Mouse (Mus musculus) ZHBTc4 (cell line): Measurements from ENCODE around the gene Gtf2h4.

Source experiments
- DNase-seq: peaks from one replicate; pipeline ENCODE4 v3.0.0-alpha.2; 2011; ENCODE audit warnings: low read depth, low spot score

Gtf2h4 gene

DNA sequence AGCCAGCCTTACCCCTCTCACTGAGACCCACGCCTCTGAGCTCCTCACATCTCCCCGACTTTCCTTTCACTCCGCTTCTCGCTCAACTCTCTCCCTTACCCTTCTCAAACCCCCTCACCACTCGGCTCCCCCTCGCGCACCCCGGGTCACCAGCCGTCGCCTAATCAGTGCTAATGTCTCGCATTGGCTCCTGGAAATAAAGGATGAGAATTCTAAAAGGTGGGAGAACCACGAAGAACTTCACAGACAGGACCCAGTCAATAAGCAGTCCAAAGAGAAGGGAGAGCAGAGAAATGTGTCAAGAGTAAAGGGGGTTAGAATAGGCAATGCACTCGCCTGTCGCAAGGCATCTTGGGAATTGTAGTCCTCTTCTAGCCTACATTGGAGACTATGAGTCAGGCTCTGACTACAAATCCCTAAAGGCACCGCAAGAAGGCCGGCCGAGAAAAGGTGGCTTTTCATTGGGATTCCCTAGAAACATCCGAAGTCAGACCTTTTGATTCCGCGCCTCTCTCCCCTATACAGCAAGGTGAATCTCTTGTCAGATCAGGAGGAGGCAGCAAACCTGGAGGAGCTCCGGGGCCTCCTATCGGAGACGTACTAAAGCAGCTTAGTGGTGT is at the start of gene Gtf2h4:
Gene Gtf2h4, minus strand, starts transcription at position 324 of the 620 bp plus-strand sequence.
- DNase-seq = peak; percentile 96

DNA sequence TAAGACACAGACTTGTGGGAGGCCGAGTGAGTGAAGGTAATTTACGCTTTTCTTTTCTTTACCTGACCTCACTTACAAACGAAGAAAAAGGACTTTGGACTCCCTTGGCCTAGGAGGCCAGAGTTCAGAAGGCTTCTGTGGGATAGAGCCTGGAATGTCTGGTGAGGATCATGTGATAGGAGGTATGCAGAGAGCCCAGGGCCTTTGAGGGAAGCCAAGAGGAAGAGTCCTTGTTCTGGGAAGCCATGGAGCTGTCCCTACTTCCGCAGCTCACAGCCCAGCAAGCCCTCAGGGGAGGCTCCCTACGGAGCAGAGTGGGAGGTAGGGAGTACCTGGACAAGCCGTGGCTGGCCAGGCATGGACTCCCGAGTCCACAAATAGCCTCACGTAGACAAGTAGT is 48.1 kb upstream of the Gtf2h4 start:
- DNase-seq = peak; percentile 51

DNA sequence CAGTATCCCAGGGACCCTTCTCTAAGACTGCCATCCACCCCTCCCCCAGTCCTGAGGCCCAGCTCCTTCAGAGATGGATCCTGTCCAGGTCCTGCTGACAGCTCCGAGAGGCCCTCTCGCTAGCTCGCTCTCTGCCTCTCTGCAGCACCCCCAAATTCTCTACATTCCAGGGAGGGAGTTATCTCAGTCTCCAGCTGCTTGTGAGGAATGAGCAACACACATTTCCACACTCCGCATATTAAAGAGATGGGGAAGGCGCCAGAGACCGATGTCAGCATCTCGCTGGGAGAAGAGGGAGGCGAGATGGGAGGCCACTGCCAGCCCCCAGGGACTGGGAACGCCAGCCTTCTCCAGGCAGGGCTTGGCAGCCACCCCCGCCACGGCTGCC is 46.8 kb upstream of the Gtf2h4 start:
- no peak for DNase-seq

DNA sequence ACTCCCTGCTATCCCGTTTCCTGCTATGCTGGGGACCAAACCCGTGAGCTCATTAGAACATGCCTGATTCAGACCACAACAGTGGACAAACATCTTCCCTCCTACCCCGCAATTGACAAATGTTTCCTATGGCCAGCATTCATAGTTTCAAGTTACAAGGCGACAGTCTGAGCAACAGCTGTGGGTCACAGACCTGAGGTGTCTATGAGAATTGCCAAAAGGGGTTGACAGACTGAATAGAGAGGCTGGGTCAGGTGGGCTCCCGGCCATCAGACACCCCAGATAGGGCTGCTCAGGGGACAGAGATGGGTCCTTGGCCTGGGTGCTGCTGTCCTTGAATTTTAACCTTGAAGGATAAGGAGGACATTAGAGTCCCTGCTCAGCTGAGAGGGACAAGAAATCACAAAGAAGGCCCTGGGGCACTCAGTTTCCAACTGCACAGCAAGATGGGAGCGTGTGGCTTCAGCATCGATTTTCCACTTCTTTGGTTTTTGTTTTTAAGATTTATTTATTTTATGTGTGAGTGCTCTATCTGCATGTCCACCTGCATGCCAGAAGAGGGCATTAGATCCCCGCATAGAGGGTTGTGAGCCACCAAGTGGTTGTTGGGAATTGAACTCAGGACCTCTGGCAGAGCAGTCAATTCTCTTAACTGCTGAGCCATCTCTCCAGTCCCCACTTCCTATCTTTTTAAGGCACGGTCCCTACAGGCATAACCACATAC is 46.2 kb upstream of the Gtf2h4 start:
- no peak for DNase-seq

DNA sequence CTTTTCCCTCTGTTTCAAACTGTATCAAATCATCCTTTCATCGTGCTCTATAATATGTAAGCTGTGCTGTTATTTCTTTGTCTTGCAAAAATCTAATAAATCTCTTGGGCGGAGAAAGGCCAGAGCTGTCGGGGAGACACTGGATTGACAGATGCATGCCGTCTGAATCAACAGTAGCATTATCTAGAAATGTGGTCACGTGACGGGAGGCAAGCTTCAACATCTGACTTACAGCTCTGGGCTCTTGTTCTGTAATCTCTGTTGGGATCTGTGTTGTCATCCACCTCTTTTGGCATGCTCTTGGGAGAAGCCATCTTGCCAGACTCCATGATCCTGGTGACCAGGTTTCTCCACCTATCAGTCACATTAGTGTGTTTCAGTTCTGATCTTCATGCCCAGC is 43.5 kb upstream of the Gtf2h4 start:
- no peak for DNase-seq

DNA sequence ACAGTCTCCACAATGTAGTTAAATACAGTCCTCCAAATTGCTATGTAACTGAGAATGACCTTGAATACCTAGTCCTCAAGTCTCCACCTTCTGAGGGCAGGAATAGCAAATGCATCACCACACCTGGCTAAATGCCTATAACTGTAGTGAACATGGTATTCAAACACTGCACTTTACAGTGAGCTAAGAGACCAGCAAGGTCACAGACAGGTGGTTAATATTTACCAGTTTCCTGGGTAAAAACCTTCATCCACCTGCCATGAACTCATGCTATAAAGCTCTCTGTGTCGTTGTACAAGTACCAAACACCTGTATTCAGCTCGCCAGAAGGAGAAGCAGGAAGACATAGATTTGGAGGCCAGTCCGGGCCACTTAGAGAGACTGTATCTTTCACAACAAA is 42.6 kb upstream of the Gtf2h4 start:
- no peak for DNase-seq

DNA sequence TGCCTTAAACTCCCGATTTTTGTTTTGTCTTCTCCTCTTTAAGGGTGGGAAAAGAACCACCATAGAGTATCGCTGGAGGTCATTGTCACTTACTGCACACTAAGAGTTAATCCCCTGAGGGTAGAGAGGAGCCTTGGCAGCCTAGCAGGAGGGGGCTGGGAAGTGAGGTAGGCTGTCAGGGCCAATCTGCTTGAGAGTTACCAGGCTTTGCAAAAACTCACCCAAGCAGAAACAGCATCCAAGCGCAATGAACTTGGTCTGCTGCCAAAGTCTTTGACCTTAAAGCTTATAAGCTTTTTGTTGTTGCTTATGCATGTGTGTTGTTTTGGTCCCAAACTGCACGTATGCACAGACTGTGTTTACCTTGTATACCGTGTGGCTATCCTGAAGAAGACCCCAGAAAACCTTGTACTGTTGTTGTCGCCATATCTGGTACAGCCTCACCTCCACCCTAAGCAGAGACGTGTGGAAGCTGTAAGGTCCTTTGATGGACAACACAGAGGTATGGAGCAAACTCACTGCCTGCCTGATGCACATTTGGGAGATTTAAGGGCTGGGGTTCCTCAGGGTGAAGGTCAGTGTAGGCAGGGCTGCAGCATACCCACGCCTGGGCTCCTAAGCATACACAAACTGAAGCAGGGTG is 37.3 kb upstream of the Gtf2h4 start:
- no peak for DNase-seq

DNA sequence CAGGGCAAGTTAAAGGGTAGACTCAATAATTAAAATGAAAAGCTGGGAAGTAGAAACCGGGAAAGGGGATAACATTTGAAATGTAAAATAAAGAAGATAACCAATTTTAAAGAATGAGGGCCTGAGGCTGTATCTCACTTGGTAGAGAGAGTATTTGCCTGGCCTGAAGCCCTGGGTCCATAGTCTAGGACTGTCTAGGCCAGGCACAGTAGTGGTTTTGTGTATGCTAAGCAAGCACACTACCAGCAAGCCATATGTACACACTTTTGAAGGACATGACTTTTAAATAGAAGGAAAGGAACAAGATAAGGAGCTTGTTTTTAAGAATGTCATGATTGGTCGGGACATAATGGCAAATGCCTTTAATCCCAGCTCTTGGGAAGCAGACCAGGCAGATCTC is 35.1 kb upstream of the Gtf2h4 start:
- no peak for DNase-seq

DNA sequence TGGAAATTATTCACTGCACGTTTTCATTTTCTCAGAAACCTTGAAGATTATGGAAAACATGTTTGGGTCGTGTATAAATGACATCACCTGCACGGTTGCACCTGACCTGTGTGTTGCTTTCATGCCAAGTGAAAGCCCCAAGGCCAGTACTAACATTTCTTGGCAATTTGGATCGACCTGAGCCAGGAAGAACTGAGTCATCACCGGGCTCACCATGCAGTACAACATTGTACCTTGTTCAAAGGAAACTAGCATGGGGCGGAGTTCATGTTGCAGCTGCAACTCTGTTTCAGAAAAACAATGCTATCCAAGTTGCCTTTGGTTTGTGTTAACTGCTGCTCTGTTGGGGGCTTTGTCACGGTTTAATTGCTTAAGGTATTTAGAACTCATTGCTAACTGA is 34.4 kb upstream of the Gtf2h4 start:
- DNase-seq = no peak

DNA sequence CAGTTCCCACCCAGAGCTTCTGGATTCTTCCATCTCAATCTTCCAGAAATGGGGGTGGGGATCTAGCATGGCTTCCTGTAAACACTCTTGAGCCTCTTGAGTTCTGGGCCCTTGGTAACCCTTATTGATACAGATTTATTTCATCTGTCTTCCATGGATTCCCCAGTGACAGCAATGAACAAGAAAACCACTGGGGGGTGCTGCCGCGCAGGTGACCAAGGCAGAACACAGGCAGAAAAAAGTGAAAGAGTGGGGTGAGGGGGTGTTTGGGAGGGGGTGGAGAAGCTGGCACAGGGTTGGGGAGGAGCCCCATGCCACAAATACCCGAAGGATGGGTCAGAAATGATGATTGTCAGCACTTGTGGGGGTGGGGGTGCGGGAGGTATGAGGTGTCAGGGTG is 32.3 kb upstream of the Gtf2h4 start:
- peak; percentile 54 for DNase-seq

DNA sequence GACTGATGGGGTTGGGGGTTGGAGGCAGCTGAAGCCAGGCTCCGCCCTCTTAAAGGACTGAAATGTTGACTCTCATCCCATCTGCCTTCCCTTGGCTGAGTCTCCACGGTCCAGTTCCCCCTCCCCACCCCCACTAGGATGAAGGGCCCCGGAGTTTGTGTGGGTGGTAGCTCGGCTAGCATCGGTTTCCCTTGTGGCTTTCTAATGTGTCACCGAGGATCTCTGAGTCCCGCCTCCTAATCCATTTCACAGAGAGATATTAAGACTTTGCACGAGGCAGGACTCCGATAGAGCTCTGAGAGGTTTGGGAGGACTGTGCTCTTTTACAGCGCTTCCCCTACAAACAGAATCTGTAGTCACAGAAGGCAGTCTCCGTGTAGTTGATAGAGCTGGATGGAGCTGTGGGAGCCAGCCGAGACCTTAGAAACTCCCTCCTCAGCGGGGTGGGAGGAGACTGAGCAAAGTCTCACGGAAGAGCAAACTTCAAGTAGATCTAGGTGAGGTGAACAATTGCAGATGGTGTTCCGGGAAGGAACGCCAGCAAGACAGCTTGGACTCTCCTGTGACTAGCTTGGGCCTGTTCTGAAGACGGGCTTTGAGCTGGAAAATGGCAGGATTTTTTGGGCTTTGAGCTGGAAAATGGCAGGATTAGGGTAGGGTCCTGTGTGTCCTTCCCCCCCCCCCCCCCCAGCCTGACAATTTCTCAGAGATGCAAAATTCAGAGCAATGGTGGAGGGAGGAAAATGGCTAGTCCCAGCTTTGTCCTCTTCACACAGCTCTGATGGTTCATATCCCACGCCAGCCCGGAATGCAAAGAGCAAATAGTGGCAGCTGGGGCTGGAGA is 31.3 kb upstream of the Gtf2h4 start, which contains the start of gene Ddr1:
Gene Ddr1, minus strand, starts transcription at position 1 of the 844 bp plus-strand sequence.
- DNase-seq = peak; percentile 71

DNA sequence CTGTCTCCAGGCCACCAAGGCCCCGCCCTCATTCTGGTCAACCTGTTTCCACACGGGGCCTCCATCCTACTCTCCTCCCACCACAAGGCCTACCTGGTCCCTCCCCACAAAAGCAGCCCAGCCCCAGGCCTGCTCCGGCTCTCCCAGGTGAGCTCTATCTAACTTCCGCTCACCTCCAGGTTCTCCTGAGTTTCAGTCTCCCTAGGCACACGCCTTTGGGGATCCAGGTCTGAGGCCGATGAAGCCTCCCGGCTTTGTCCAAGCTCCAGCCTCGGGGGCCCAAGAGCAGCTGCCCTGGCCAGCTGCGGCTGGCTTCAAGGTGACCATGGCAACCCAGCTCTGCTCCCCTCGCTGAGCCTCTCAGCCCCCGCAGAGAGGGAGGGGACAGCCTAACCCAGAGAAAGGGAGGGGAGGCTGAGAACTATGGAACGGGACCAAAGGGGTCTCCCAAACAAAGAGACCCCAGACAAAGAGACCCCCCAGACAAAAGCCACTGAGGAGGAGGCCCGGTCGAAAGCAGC is 30.3 kb upstream of the Gtf2h4 start:
- no peak for DNase-seq

DNA sequence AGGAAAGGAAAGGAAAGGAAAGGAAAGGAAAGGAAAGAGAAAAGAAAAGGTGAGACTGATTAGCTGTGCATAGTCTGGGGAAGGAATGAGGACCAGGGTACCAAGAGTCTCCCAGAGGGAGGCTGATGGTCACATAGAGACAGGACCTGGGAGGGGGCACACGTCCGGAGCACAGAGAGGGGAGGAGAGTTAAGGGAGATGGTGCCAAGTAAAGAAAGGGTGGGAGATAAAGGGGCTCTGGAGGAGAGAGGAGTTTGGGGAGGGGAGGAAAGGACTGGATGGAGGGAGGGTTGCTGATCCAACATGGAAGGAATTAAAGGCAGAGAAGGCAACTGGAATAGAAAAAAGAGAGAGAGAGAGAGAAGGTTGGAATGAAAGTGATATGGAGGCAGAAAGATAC is 29.5 kb upstream of the Gtf2h4 start:
- no peak for DNase-seq

DNA sequence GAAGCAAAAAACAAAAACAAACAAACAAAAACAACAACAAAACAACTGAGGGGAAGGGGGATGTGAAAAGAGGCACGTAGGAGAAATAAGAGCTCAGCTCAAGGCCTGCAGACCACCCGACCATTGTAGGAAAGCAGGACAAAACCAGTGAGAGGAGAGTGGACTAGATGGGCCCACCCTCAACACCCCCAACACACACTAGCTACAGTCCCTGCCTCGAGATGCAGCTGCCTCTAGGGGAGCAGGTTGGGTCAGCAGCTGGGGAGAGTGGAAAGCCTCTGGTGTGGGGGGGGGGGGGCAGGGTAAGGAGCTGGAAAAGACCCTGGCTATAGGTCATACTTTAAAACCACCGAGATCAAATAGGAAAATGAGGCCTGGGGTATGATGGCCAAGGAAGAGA is 29.1 kb upstream of the Gtf2h4 start:
- DNase-seq = no peak

DNA sequence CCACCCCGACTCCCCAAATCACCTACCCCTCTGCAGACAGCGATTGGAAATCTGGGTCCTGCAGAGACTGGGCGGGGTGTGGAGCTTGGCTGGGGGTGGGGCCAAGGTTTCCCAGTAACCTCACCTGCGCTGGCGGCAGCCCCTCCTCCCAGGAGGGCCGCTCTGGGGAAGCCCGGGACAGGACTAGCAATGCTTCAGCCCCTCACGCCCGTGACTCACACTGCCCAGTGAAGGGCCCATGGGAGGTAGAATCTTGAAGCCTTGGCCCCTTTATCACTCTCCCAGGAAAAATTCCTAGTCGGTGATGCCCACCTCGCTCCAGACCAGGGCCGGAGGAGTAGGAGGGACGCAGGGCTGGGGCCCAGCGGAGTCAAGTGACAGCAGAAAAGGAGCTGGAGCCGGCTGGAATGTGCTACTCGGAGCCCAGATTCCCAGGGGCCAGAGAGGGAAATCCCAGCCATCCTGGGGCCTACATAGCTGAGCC is 28.5 kb upstream of the Gtf2h4 start:
- DNase-seq = no peak

DNA sequence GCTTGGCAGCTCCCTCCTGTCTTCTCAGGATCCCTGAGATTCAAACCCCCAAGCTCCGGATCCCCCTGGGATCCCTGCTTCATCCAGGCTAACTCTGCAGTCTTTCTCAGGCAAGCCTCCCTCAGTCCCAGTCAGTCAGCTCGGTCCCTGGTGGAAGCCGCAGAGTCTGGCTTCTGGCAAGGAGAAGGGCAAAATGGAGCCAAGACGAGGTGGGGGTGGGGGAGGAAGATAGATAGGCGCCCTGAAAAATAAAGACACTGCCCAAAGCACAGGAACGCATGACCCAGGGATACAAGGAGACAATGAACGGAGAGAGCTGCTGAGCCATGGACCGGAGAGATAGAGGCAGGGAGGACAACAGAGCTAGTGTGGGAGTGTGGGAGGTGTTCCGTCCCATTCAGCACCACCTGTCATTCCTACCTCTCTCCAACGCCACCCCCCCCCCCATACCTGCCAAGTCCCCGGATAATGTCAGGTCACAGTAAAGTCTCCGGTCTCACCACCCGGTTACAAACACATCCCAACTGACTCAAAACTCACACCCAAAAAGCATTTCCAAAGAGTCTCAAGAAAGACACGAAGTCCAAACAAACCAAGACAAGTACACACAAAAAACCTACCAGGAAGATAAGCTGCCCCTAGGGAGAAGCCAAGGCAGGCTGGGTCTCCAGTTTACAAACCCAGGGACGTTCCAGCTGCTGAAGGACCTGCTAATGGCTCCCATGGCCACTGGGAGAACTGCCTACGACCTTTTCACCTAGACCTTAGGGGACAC is 27.9 kb upstream of the Gtf2h4 start:
- DNase-seq = no peak

DNA sequence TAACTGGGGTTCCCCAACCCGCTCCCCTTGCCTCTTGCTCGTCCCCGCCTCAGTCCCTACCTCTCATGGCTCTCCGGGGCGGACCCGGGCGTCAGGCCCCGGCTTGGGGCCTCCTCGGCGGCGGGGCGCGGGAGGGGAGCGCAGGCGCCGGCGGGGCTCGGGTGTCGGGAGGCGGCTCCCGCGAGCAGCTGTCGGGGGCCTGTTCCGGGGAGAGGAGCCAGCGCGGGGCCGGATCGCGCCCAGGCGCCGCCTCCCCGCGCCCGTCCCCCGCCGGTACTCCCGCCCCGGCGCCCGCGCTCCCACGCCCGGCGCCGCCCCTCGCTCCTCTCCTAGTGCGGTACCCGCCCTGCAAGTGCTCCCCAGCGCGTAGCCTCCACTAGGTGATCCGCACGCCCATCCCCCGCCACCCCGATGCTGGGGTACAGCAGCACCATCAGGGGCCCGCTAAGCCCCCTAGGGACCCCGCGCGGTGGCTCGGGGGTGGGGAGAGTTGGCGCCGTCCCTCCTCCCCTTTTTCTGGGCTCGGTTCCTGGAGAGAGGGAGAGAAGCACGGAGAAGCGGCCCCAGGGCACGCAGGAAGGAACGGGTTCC is 26.9 kb upstream of the Gtf2h4 start:
- peak; percentile 55 for DNase-seq

DNA sequence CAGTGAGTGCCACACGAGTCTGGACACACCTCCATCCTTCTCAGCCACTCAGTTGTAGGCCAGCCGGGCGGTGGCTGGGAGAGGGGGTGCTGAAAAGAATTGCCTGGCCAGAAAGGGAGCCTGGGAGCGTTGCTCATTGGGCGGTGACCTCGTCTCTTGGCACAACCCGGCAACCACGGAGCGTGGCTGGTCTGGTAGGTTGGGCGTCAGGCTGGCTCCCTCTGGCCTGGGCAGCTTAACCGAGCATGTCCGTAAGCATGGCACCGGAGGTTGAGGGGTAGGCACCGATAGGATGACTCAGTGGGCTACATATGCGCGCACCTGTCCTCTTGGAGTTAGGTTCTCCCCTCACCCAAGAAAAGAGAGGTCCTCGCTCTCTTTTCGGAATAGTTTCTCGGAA is 26.4 kb upstream of the Gtf2h4 start:
- DNase-seq = peak; percentile 56

DNA sequence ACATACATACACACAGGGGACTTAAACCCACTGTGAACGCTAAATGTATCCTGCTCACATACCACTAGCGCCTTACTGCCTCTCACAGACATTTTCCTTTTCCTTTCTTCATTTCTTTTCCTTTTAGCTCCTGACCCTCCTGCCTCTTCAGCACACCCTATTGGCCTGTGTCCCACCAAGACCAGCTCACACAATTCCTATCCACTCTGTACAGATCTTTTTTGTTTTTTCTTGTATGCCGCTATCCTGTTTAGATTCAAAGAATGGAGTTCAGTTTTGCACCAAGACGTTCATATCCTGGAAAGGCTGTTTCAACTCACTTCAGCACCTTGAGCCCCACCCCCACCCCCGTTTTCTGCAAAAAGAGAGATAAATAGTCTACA is 25.0 kb upstream of the Gtf2h4 start:
- no peak for DNase-seq

DNA sequence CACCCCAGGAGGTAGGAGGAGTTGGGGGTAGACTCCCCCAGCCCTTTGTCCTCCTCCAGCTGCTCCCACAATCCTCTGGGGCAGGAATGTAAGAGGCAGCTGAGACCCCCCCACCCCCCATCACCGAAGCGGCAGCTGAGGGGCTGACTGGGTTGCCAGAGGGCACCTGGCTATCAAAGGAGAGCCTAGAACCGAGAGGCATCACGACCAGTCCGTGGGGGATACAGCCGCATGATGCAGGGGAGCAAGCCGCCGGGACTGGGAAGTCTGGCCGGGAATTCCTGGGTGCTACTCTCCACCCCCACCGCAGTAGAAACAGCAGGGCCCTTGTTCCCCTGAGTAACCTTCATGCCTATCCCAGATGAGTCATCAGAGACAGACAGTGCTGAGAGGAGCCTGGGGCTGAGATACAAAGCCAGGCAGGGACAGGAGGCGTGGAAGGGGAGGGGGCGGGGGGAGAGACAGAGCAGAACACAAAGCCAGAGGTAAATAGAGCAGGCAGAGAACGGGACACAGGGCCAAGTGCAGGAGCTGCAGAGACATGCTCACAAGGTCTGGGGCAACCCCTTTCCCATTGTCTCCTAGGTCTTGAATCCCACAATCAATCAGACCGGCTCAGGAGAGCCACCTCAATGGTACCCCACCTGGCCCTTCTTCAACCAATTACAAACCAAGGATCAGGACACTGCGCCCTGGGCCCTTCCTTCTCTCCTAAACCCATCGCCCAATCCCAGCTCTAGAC is 24.4 kb upstream of the Gtf2h4 start:
- peak; percentile 86 for DNase-seq
